Mouse (Mus musculus) ES-E14 (cell line): ENCODE measurements at regions not wholly inside any gene's neighbourhood (a gene's known extent, or its start where the extent isn't known, plus 50 kb on each side); places are given as distances from the start of the nearest gene placed in this dataset.

ENCODE experiments used
- DNase-seq: peaks from one replicate; pipeline ENCODE4 v3.0.0-alpha.2; 2013; ENCODE audit warnings: low read depth, low spot score
- H3K27ac ChIP-seq: 2 replicates; pipeline ENCODE4 v1.5.1; 2012; ENCODE audit warnings: low read depth, mild to moderate bottlenecking, low read length, moderate library complexity, mixed read lengths; ENCODE audit not compliant: poor library complexity, insufficient read depth, severe bottlenecking
- H3K36me3 ChIP-seq: 2 replicates; pipeline ENCODE4 v1.6.1; 2012; ENCODE audit warnings: mild to moderate bottlenecking, low read length, moderate library complexity, mixed read lengths; ENCODE audit not compliant: control insufficient read depth, poor library complexity, insufficient read depth, severe bottlenecking
- H3K4me1 ChIP-seq, 2 experiments: fragments of 150-350 bp in 1 of 2; sonication (generic) in 1 of 2; 2 replicates each; pipeline ENCODE4 v1.6.1; 2012; ENCODE audit warnings: low read length in 2 of 2, mild to moderate bottlenecking in 1 of 2, mixed read lengths in 1 of 2; ENCODE audit not compliant: control insufficient read depth in 2 of 2, insufficient read depth in 2 of 2, poor library complexity in 1 of 2
- H3K4me3 ChIP-seq, 2 experiments: fragments of 150-350 bp in 1 of 2; sonication (generic) in 1 of 2; 2 replicates each; pipeline ENCODE4 v1.5.1; 2012; ENCODE audit warnings: low read length in 2 of 2, low read depth in 1 of 2, mild to moderate bottlenecking in 1 of 2, mixed read lengths in 1 of 2; ENCODE audit not compliant: insufficient read depth in 1 of 2, poor library complexity in 1 of 2, severe bottlenecking in 1 of 2
- H3K9ac ChIP-seq: 2 replicates; pipeline ENCODE4 v1.6.1; 2012; ENCODE audit warnings: low read depth, mild to moderate bottlenecking, low read length, mixed read lengths; ENCODE audit not compliant: poor library complexity, insufficient read depth, severe bottlenecking
- H3K9me3 ChIP-seq: fragments of 150-350 bp; sonication (generic); 2 replicates; pipeline ENCODE4 v1.6.1; 2012; ENCODE audit warnings: low read depth, mild to moderate bottlenecking, low read length; ENCODE audit not compliant: control insufficient read depth, insufficient read depth
- CHD2 ChIP-seq: IDR thresholded peaks from 2 replicates; pipeline ENCODE4 v1.6.1; 2014; ENCODE audit warnings: mild to moderate bottlenecking, low read depth, low read length, inconsistent platforms
- HCFC1 ChIP-seq: IDR thresholded peaks from 2 replicates; pipeline ENCODE4 v1.6.1; 2012; ENCODE audit warnings: low read length, inconsistent platforms, borderline replicate concordance; ENCODE audit not compliant: insufficient read depth
- MAFK ChIP-seq: IDR thresholded peaks from 2 replicates; pipeline ENCODE4 v1.6.1; 2014; ENCODE audit warnings: mild to moderate bottlenecking, low read depth, low read length, inconsistent platforms; ENCODE audit not compliant: insufficient read depth
- ZC3H11A ChIP-seq: IDR thresholded peaks from 2 replicates; pipeline ENCODE4 v1.6.1; 2012; ENCODE audit warnings: low read depth, mild to moderate bottlenecking, inconsistent platforms, low read length, borderline replicate concordance
- ZNF384 ChIP-seq: IDR thresholded peaks from 2 replicates; pipeline ENCODE4 v1.6.1; 2012; ENCODE audit warnings: low read depth, low read length, inconsistent platforms
- in situ Hi-C, 2 experiments: fragments of 600-800 bp; cut with MboI; formaldehyde crosslinking; loops; one replicate each; pipeline ENCODE4 v1.15.1; 2025; ENCODE audit warnings: low sequenced_read_pairs in 2 of 2, inconsistent platforms in 1 of 2; ENCODE audit not compliant: unreplicated experiment in 2 of 2

GRCm38 (mm10) chr11:24856991-24857390, 779.1 kb downstream of the Bcl11a start:
- in situ Hi-C loops: no loop called here

GRCm38 (mm10) chr11:24864637-24865036, 786.8 kb downstream of the Bcl11a start:
- no peak for DNase-seq
- in situ Hi-C loops: no loop called here
- TF ChIP-seq MAFK (no peak), ZNF384 (no peak)

More at GRCm38 (mm10) chr11:24856991-24857390, 779.1 kb downstream of the Bcl11a start:
- H3K36me3 ChIP-seq: no peaks in the 10 kb centered on the region
- H3K4me1 ChIP-seq: no peaks in the 10 kb centered on the region
- TF ChIP-seq ZNF384: no peak
- TF ChIP-seq ZC3H11A: no peak
- no peak for TF ChIP-seq HCFC1
- no peak for TF ChIP-seq CHD2
- no peak for TF ChIP-seq MAFK
- no peak overlapping the region for H3K4me3 ChIP-seq
- H3K9ac ChIP-seq: no peak overlapping the region
- H3K27ac ChIP-seq: no peak overlapping the region
- DNase-seq: no peak
- no peaks in the 10 kb centered on the region for H3K9me3 ChIP-seq

GRCm38 (mm10) chr11:24865067-24865796, 787.4 kb downstream of the Bcl11a start:
- H3K4me3 ChIP-seq: no peak overlapping the region

More at GRCm38 (mm10) chr11:24864637-24865036, 786.8 kb downstream of the Bcl11a start:
- Histone ChIP-seq H3K27ac (no peak overlapping the region), H3K9me3 (no peaks in the 10 kb centered on the region), H3K4me1 (no peaks in the 10 kb centered on the region), H3K4me3 (no peak overlapping the region), H3K36me3 (no peaks in the 10 kb centered on the region), H3K9ac (no peak overlapping the region)

More at GRCm38 (mm10) chr11:24865067-24865796, 787.4 kb downstream of the Bcl11a start:
- no peak for DNase-seq
- no peak overlapping the region for H3K9ac ChIP-seq
- no peaks in the 10 kb centered on the region for H3K9me3 ChIP-seq
- TF ChIP-seq CHD2 (no peak), MAFK (no peak), HCFC1 (no peak), ZNF384 (no peak), ZC3H11A (no peak)
- in situ Hi-C loops: no loop called here
- no peak overlapping the region for H3K27ac ChIP-seq
- H3K4me1 ChIP-seq: no peaks in the 10 kb centered on the region
- no peaks in the 10 kb centered on the region for H3K36me3 ChIP-seq
